Mouse (Mus musculus): ENCODE measurements around the gene Ldlr.
"Not testable (repeated sequence)": the region's sequence is repeated elsewhere in the genome, so short reads cannot be mapped to it uniquely, and the experiment has no call there.

The Ldlr gene

GRCm38 (mm10) chr9:21723377-21724146 is at the start of gene Ldlr:
Gene Ldlr, plus strand, starts transcription at chr9:21723483.
- in situ Hi-C loops (cut with MboI), result no loop called here

DNA sequence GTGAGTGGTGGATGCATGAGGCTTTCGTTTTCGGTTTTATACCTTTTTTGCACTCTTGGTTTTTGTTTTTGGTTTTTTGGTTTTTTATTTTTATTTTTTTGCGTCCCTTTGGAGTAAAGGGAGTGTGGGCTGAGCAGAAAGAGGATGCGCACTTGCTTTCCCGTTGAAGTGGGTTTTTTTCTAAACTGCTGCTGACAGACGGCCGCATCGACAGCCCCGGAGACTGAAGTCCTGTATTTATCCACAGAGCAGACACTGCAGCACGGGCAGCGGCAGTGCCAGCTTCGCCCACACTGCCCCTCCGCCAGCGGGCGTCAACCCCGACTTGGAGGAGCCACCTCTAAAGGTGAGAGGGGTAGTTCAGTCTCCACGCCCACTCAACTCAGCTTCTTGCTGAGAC is 45.6 kb upstream of the Ldlr start:
- in situ Hi-C loops (cut with MboI), result no loop called here

GRCm38 (mm10) chr9:21680448-21680847 is 42.8 kb upstream of the Ldlr start:
- in situ Hi-C loops (cut with MboI), result no loop called here

DNA sequence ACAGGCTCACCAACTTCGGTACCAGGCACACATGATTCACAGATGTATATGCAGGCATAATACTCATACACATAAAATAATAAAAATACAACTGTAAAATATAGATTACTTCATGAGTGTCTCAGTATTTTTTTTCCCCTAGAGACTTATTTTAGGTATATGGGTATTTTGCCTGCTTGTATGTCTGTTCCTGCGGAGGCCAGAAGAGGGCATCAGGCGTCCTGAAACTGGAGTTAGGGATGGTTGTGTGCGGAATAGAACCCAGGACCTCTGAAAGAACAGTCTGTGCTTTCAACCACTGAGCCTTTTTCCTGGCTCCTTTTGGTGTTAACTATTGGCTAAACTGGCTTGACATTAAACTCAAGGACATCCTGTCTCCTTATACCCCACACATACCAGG is 40.5 kb upstream of the Ldlr start:
- in situ Hi-C loops (cut with MboI), result no loop called here

- in situ Hi-C loops (cut with MboI), result no loop called here
Observed at GRCm38 (mm10) chr9:21683897-21684296, 39.4 kb upstream of the Ldlr start.

DNA sequence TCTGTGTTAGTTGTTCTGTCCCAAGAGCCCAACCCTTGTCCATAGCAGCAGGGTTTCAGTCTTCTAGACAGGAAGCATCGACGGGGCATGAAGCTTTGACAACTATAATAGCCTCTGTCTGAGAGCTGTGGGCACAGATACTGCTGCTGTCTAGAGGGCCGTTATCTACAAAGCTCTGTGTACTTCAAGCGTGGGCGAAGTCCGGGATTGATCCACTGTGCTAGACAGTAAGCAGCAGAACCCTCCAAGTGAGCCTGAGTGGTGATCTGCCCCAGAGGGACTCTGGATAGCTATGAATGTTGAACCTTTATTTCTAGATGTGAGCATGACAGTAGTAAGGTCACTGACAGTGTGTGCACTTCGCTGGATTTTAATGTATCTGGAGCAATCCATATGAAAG is 34.7 kb upstream of the Ldlr start:
- in situ Hi-C loops (cut with MboI), result no loop called here

GRCm38 (mm10) chr9:21690031-21690430 is 33.3 kb upstream of the Ldlr start:
- in situ Hi-C loops (cut with MboI), result no loop called here

GRCm38 (mm10) chr9:21691862-21692261 is 31.4 kb upstream of the Ldlr start:
- in situ Hi-C loops (cut with MboI), result no loop called here

DNA sequence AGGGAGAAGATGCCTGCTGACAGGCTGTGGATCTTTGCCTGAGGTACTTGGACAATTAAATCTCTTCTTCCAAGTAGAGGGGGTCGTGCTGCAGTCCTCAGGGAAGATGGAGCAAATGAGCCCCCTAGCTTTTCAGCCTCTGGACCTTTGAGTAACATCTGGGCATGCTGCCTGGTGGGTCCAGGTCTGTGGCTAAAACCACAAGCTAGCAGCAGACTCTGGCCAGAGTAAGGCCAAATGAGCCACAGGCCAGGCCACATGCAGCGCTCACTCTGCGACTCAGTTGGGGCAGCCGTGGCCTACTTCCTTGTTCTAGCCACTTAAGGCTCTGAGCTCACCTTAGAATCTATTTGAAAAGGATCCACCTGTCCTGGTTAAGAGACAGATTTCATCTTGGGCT is 30.8 kb upstream of the Ldlr start:
- in situ Hi-C loops (cut with MboI), result no loop called here

DNA sequence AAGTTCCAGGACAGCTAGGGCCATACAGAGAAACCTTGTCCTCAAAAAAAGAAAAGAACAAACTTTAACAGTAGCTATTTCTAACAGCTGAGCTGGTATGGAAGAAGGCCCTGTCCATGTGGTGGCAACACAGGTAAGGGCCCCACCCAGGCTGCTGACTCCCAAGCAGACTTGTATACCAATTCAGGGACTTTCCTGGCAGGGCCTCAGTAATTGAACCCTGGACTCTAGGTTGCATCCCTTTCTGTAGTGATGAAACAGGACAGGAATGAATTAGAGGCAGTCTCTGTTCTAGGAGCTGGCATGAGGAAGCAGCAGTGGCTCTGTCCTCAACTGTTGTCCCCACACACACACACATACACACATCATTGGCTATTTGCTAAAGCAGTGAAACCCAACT is 29.2 kb upstream of the Ldlr start:
- in situ Hi-C loops (cut with MboI), result no loop called here

- in situ Hi-C loops (cut with MboI), result no loop called here
Observed at GRCm38 (mm10) chr9:21695229-21695792, 28.0 kb upstream of the Ldlr start.

DNA sequence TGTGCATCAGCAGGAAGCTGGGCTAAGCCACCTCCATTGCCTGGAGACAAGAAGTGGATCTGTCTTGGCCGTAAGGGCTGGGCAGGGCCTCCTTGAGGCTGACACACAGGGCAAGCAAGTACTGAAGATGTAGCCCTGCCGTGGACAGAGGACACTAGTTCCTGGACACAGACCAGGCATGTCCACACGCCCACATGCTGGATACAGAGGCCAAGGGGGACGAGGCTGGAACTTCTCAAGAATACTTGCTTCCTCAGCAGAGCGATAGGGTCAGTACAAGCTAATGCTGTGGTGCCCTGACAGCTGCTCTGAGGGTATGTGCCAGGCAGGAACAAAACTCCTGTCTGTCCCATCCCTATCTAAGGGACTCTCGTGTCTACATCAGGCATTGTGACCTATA is 26.2 kb upstream of the Ldlr start:
- in situ Hi-C loops (cut with MboI), result no loop called here

DNA sequence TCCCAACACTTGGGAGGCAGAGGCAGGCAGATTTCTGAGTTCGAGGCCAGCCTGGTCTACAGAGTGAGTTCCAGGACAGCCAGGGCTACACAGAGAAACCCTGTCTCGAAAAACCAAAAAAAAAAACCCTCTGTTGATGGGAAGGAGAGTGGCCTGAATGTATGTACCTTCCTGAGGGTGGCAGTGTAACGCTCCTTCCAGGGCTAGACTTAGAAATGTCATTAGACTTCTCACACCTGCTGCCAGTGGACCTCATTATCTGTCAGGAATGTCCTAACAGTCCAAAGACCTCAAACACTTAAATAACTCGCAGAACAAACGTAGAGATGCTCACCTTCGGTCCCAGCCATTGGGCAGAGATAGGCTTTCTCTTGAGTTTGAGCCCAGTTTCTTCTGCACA is 24.0 kb upstream of the Ldlr start:
- in situ Hi-C loops (cut with MboI), result not testable (repeated sequence)

DNA sequence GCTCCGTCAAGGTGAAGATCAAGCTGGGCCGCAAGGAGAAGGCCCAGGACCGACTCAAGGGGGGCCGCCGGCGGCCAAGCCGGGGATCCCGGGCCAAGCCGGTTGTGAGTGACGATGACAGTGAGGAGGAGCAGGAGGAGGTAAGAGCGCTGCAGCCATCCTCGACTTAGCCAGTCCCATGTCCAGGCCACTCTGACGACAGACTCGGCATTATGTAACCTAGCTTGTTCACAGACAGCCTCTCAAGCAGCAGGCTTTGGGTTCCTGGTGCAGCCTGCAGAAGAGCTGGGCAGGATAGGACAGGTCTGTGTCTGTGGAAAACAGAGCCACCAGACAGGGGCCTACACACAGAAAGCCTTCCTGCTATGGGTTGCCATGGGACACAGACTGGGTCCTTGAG is 22.2 kb upstream of the Ldlr start:
- in situ Hi-C loops (cut with MboI), result no loop called here

- in situ Hi-C loops (cut with MboI), result no loop called here
Observed at GRCm38 (mm10) chr9:21703494-21703893, 19.8 kb upstream of the Ldlr start.

DNA sequence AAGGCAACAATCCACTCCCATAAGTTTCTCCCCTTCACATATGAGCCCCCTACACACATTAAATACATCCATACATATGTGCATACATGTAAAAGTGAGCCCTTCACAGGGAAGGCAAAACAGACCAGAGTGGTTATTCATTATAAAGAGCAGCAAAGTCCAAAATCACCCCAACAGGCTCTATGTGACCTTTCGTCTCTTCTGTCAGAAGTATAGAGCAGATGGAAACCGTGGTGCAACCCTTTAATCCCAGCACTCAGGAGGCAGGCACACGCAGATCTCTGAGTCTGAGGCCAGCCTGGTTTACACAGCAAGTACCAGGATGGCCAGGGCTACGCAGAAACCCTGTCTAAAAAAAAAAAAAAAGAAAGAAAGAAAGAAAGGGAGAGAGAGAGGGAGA is 17.2 kb upstream of the Ldlr start:
- in situ Hi-C loops (cut with MboI), result no loop called here

DNA sequence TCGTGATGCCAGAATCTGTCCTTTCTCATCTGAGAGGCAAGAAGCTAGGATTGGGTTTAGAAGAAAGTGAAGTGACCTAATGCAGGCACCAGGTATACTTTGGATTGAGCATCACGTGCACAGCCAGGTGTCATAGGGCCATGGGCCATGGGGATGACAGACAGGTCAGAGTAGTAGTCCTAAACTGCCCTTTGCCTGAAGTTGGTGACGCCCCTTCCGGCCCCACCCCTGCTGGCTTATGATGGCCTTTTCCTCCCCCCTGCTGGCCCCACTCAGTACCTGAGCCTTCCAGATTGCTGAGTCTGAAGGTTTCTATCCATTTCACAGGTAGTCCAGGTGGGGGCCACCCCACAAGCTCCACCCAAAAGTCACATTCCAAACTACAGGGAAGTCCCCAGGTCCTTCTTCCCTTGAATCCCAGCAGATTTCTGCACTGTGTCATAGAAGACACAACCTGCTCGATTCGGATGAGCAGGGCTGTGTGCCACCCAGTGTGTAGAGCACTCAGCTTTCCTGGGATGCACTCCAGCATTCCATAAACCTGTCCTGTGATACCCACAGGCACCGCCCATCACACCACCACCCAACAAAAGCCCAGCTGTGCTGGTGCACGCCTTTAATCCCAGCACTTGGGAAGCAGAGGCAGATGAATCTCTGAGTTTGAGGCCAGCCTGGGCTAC is 16.6 kb upstream of the Ldlr start:
- in situ Hi-C loops (cut with MboI), result no loop called here

DNA sequence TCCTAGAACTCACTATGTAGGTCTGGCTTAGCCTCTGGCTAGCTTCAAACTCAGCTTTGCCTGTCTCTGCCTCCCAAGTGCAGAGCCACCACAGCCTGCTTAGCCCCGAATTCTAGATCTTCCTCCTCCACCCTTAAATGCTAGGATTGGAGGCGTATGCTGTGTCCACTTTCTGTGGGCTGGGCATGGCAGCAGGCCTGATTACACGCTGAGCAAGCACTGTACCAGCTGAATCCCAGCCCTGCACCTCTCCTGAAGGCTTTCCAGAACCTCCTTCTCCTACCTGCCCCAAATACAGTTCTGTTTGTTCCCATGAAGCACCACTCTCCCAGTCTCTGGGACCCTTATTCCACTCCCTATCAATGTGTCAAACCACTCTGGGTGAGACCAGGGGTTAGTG is 13.9 kb upstream of the Ldlr start:
- in situ Hi-C loops (cut with MboI), result no loop called here

- in situ Hi-C loops (cut with MboI), result no loop called here
Observed at GRCm38 (mm10) chr9:21715298-21715697, 8.0 kb upstream of the Ldlr start.

DNA sequence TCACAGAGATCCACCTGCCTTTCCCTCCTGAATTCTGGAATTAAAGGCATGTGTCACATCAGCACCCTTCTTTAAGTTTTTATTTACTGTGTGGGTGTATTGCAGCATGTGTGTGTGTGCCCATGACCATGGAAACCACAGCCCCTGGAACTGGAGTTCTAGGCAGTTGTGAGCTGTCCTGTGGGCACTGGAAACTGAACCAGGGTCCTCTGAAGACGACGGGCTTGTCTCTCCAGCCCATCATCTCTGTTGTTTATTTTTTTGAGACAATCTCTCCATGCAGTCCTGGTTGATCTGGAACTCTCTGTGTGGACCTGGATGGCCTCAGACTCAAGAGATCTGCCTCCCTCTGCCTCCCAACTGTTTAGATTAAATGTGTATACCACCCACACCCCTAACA is 6.3 kb upstream of the Ldlr start:
- in situ Hi-C loops (cut with MboI), result no loop called here

DNA sequence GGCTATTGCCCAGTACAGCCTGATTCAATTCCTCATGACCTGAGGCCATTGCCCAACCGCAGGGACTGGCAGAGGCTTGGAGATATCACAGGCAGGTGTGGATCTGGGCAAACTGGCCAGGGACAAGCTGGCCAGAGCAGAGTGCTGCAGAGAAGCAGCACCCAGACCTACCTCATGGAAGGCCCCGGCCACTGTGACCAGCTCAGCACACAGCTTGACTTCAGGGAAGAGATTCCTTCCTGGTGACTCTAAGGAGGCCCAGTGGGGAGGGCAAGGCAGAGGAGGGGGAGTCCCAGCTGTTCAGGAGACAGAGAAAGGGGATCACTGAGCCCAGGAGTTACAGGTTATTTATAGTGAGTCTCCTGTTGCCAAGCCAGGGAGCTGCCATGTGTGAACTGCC is 2.2 kb upstream of the Ldlr start:
- in situ Hi-C loops (cut with MboI), result no loop called here

DNA sequence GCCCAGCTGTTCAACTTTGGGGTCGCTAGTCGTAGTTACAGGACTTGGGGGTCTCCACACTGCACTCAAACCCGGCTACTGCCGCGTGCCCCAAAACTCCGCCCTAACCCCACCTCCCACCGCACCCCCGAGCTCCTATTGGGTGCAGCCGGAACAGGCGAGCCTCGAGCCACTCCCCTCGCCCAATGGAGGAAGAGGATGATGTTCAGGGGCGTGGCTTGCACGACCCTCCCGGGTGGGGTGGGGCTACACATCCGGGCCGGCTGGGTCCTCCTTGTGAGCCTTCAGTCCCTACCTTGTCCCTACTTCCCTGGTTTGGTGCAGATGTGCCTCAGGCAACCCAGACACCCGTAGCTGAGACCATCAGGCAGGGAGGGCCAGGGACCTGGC is 859 bp downstream of the Ldlr start:
- in situ Hi-C loops (cut with MboI), result no loop called here

All from mature B cell (primary cell).